Mouse (Mus musculus): ENCODE measurements around the gene Nr2c2ap. TPM values are rescaled to one million over a fixed set of nuclear protein-coding genes. Genes with fewer than 3 reads are reported as not detected.

Nr2c2ap gene
- polyA plus RNA-seq, 1 experiment from 2014 or later = 30.4 TPM

DNA sequence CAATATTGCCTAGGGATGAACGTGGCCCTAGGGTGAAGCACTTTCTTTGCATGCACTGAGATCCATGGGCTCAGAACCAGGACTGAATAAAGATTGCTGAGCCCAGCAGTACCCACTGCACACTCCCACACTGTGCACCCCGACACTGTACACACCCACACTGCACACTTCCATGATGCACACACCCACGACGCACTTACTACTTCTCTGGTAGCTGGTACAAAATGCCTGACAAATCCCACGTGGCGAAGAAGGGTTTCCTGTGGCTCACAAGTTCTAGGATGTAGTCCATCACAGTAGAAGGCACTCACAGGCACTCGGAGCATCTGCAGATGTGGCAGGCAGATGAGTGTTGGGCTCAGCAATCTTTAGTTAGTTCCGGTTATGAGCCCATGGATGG is 6.1 kb upstream of the Nr2c2ap start:
- Histone ChIP-seq H3K4me2 (replicated peaks) (no peak overlapping the region), H3K9ac (replicated peaks) (no peak overlapping the region), H3K27me3 (0 out of 2 replicates have a peak, but pooled peaks cover 6% of the 10 kb centered on the region), H3K4me3 (replicated peaks) (no peak overlapping the region), H3K36me3 (no peaks in the 10 kb centered on the region), H3K27ac (no peak overlapping the region), H3K9me3 (no peaks in the 10 kb centered on the region), H3K4me1 (replicated peaks) (peaks cover 4% of the 10 kb centered on the region; the same call in 1 of the 2 replicates)
- ATAC-seq = no peak
- WGBS = 66% methylated on average over 8 of the region's 8 CpGs

DNA sequence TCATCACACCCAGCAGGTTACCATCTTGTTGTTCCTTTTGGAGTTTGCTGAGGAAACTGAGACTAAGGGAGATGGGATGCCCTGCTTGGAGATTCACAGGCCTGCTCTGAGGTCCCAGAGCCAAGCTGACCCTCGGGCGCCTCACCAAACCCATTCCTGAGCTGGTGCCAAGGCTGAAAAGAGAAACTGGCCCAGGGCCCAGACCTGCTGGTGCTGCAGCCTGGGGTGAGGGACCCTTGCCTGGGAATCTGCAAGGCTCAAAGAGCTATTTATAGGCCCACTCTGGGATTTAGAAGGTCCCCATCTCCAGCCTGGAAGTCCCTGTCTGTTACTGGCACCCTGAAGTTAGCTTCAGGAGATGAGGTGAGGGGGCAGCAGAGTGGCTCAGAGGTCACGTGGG is 2.7 kb upstream of the Nr2c2ap start:
- Histone ChIP-seq H3K36me3 (peaks cover 8% of the 10 kb centered on the region), H3K9ac (replicated peaks) (no peak overlapping the region), H3K4me2 (replicated peaks) (no peak overlapping the region), H3K27me3 (0 out of 2 replicates have a peak, but pooled peaks cover 6% of the 10 kb centered on the region), H3K4me3 (replicated peaks) (no peak overlapping the region), H3K9me3 (no peaks in the 10 kb centered on the region), H3K27ac (peak overlapping the region; percentile 56; the same call in 1 of the 2 replicates), H3K4me1 (replicated peaks) (peaks cover 10% of the 10 kb centered on the region)
- 83% methylated on average over 3 of the region's 3 CpGs for WGBS
- ATAC-seq = no peak

GRCm38 (mm10) chr8:70129309-70129952 is 1.7 kb upstream of the Nr2c2ap start:
- Histone ChIP-seq H3K4me1 (replicated peaks) (peaks cover 10% of the 10 kb centered on the region), H3K9ac (replicated peaks) (no peak overlapping the region), H3K27ac (peak overlapping the region; percentile 42), H3K9me3 (no peaks in the 10 kb centered on the region), H3K4me2 (replicated peaks) (no peak overlapping the region), H3K27me3 (0 out of 2 replicates have a peak, but pooled peaks cover 1% of the 10 kb centered on the region), H3K36me3 (peaks cover 18% of the 10 kb centered on the region), H3K4me3 (replicated peaks) (no peak overlapping the region)
- peak; percentile 24; the same call in 1 of the 2 replicates for ATAC-seq
- 65% methylated on average over 9 of the region's 9 CpGs for WGBS

DNA sequence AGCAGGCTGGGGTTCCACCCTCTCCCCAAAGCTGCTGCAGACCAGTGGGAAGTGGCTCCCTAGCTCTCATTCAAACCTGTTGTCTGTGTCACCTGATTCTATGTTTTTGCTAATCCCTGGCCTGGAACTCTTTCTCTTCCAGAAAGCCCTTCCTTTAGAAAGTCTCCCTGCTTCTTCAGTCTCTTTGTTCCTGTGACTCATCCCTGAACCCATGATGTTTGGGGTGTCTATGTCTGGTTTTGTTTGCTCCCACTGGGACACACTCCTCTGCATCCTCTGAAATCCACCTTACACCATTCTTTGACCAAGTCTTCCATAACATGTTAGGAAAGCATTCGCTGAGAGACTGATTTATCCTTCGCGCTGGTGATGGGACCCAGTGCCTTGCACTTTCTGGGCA is 1.1 kb upstream of the Nr2c2ap start:
- H3K4me1 ChIP-seq (replicated peaks) = peaks cover 10% of the 10 kb centered on the region
- no peak overlapping the region for H3K9ac ChIP-seq (replicated peaks)
- no peak for ATAC-seq
- peak overlapping the region; percentile 42 for H3K27ac ChIP-seq
- H3K4me3 ChIP-seq (replicated peaks) = no peak overlapping the region
- peaks cover 24% of the 10 kb centered on the region for H3K36me3 ChIP-seq
- H3K9me3 ChIP-seq = no peaks in the 10 kb centered on the region
- no peak overlapping the region for H3K4me2 ChIP-seq (replicated peaks)
- WGBS = 77% methylated on average over 3 of the region's 3 CpGs
- no peaks in the 10 kb centered on the region for H3K27me3 ChIP-seq

- Histone ChIP-seq H3K4me3 (replicated peaks) (no peak overlapping the region), H3K27me3 (no peaks in the 10 kb centered on the region), H3K36me3 (peaks cover 40% of the 10 kb centered on the region), H3K27ac (no peak overlapping the region), H3K9ac (replicated peaks) (no peak overlapping the region), H3K9me3 (no peaks in the 10 kb centered on the region), H3K4me1 (replicated peaks) (peaks cover 21% of the 10 kb centered on the region), H3K4me2 (replicated peaks) (no peak overlapping the region)
- 93% methylated on average over 5 of the region's 5 CpGs for WGBS
- ATAC-seq = no peak
Observed at GRCm38 (mm10) chr8:70134086-70134485, 3.0 kb downstream of the Nr2c2ap start.

GRCm38 (mm10) chr8:70134931-70135330 is 3.8 kb downstream of the Nr2c2ap start:
- 96% methylated on average over 9 of the region's 9 CpGs for WGBS
- H3K4me2 ChIP-seq (replicated peaks) = no peak overlapping the region
- no peak overlapping the region for H3K9ac ChIP-seq (replicated peaks)
- peaks cover 40% of the 10 kb centered on the region for H3K36me3 ChIP-seq
- H3K9me3 ChIP-seq = no peaks in the 10 kb centered on the region
- H3K27ac ChIP-seq = no peak overlapping the region
- no peak for ATAC-seq
- peaks cover 22% of the 10 kb centered on the region for H3K4me1 ChIP-seq (replicated peaks)
- no peak overlapping the region for H3K4me3 ChIP-seq (replicated peaks)
- no peaks in the 10 kb centered on the region for H3K27me3 ChIP-seq

GRCm38 (mm10) chr8:70136591-70136990 is 5.5 kb downstream of the Nr2c2ap start:
- Histone ChIP-seq H3K9me3 (no peaks in the 10 kb centered on the region), H3K4me3 (replicated peaks) (no peak overlapping the region), H3K27me3 (no peaks in the 10 kb centered on the region), H3K27ac (no peak overlapping the region), H3K4me1 (replicated peaks) (peaks cover 27% of the 10 kb centered on the region), H3K36me3 (peaks cover 40% of the 10 kb centered on the region), H3K4me2 (replicated peaks) (no peak overlapping the region), H3K9ac (replicated peaks) (no peak overlapping the region)
- WGBS = 89% methylated on average over 4 of the region's 4 CpGs
- ATAC-seq = no peak

- Histone ChIP-seq H3K36me3 (peaks cover 49% of the 10 kb centered on the region), H3K9me3 (no peaks in the 10 kb centered on the region), H3K27ac (no peak overlapping the region), H3K9ac (replicated peaks) (peak overlapping the region; percentile 63; the same call in 1 of the 2 replicates), H3K4me3 (replicated peaks) (peak overlapping the region; percentile 84), H3K4me2 (replicated peaks) (peak overlapping the region; percentile 70), H3K27me3 (no peaks in the 10 kb centered on the region), H3K4me1 (replicated peaks) (peaks cover 24% of the 10 kb centered on the region)
- WGBS = 77% methylated on average over 4 of the region's 4 CpGs
- ATAC-seq = no peak
Observed at GRCm38 (mm10) chr8:70137890-70138289, 6.8 kb downstream of the Nr2c2ap start.

DNA sequence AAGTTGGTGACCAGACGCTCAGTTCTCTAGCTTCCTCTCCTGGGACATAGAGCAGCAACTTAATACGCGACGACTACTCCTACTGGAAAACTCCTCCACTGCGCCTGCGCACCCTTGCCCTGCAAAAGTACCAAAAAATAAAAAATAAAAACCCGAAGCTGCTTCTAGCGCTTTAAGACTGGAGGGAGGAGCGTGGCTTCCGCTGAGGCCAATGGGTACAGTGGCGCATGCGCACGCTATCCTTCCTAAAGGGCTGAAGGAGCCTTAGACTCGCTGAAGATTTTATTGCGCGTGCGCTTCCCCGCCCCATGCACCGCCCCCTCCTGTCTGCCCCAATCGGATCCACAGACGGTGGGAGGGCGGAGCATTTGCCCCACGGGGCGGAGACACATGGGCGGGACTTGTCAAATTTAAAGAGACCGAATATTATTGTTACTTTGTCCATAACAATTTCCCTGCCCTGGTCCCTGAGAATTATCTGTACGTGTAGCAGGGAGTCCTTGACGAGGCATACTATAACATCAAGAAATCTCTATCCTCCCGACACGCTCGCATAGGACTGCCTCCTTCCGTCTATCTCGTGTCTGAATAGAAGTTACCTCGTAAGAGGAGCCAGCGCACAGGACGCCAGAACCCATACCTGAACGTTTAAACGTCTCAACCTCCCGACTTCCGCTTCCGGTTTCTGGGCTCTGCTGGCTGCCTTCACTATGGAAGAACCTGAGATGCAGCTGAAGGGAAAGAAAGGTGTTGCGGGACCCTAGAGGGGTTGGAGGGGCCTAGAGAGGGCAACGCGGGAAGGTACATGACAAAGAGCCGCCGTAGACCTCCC is 8.1 kb downstream of the Nr2c2ap start, which contains the start of the genes Rfxank, Borcs8 and Mef2b:
Rfxank (minus strand) TSS at position 129 of the 832 bp plus-strand sequence.
Borcs8 (plus strand) TSS at position 474 of the 832 bp plus-strand sequence.
Mef2b (plus strand) TSS at position 686 of the 832 bp plus-strand sequence.
- H3K4me2 ChIP-seq (replicated peaks) = peak within 1 kb of the TSS; percentile 70
- peaks cover 49% of the 10 kb centered on the region for H3K36me3 ChIP-seq
- peak within 1 kb of the TSS; percentile 86 for H3K27ac ChIP-seq
- no peaks in the 10 kb centered on the region for H3K27me3 ChIP-seq
- ATAC-seq = peak; percentile 97
- peaks cover 24% of the 10 kb centered on the region for H3K4me1 ChIP-seq (replicated peaks)
- H3K9me3 ChIP-seq = no peaks in the 10 kb centered on the region
- H3K9ac ChIP-seq (replicated peaks) = peak within 1 kb of the TSS; percentile 79
- H3K4me3 ChIP-seq (replicated peaks) = peak within 1 kb of the TSS; percentile 84
- under 1% methylated on average over 46 of the region's 46 CpGs for WGBS

- Histone ChIP-seq H3K36me3 (peaks cover 49% of the 10 kb centered on the region), H3K4me2 (replicated peaks) (peak overlapping the region; percentile 70), H3K27ac (peak overlapping the region; percentile 86), H3K4me3 (replicated peaks) (peak overlapping the region; percentile 84), H3K4me1 (replicated peaks) (peaks cover 24% of the 10 kb centered on the region), H3K9ac (replicated peaks) (peak overlapping the region; percentile 79), H3K9me3 (no peaks in the 10 kb centered on the region), H3K27me3 (no peaks in the 10 kb centered on the region)
- 12% methylated on average over 9 of the region's 9 CpGs for WGBS
- ATAC-seq = no peak
Observed at GRCm38 (mm10) chr8:70139981-70140380, 8.8 kb downstream of the Nr2c2ap start.

DNA sequence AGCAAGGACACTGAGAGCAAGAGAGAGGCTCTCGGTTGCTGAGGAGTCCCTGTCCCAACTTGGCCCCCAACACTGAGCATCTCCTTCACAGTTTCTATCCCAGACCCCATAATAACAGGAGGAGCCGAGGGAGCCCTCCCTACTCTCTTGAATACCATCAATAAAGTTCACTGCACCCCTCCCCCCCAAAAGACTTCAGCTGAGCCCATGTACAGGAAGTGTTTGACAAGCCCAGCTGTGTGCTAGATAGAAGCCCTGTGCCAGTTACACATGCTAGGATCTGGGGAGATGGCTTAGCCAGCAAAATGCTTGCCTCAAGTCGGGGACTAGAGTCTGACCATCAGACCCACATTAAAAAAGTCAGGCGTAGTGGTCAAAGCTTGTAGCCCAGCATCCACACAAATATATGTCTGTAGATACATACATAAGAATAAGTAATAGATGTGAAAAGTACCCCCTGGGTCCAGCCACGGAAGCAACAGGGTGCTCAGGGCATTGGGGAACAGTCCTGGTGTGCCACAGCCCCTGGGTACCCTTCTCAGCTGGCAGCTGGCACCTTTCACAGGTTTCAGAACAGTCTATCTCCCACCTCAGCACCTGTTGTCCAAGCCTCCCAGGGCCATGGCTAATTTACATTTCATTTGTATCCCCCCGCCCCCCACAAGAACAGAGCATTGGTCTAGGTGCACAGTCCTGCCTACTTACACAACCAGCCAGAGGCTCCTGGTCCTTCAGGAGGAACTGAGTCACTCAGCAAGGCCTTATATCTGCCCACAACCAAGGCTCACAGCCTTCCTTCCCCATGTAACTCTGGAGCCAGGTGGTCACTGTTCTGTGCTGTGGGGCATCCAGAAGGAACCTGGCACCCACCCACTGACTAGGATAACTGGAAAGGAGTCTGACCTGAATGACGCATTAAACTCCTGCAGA is 16.8 kb downstream of the Nr2c2ap start:
- Histone ChIP-seq H3K9ac (replicated peaks) (no peak overlapping the region), H3K36me3 (peaks cover 43% of the 10 kb centered on the region), H3K4me3 (replicated peaks) (no peak overlapping the region), H3K27me3 (0 out of 2 replicates have a peak, but pooled peaks cover 2% of the 10 kb centered on the region), H3K4me2 (replicated peaks) (no peak overlapping the region), H3K4me1 (replicated peaks) (peaks cover 8% of the 10 kb centered on the region; the same call in 1 of the 2 replicates), H3K27ac (no peak overlapping the region), H3K9me3 (no peaks in the 10 kb centered on the region)
- ATAC-seq = no peak
- 87% methylated on average over 7 of the region's 7 CpGs for WGBS

Data from midbrain, embryonic 13.5 days (tissue).